Mouse (Mus musculus) layer of hippocampus, adult 2 months (tissue): Measurements from ENCODE around the gene Wdr90. TPM values are rescaled to one million over a fixed set of nuclear protein-coding genes. Genes with fewer than 3 reads are reported as not detected.

Experiments
- DNase-seq, 2 experiments: peaks; one replicate each; pipeline ENCODE4 v3.0.0; 2022; ENCODE audit warnings: low spot score in 2 of 2
- H3K27ac ChIP-seq: fragments of 200-600 bp; 2 replicates; pipeline ENCODE4 v1.8.1; 2022
- H3K4me3 ChIP-seq: fragments of 200-600 bp; 2 replicates; pipeline ENCODE4 v1.8.1; 2022; ENCODE audit warnings: mild to moderate bottlenecking
- CTCF ChIP-seq: fragments of 200-600 bp; conservative IDR thresholded peaks from 2 replicates; pipeline ENCODE4 v1.8.1; 2022; ENCODE audit warnings: antibody characterized with exemption, mild to moderate bottlenecking, moderate library complexity
- total RNA-seq, 2 experiments: library from RNA; stranded (reverse); gene quantifications; 2 replicates each; pipeline ENCODE4 v1.2.3; 2021

Wdr90 gene
- total RNA-seq, 2 experiments from 2014 or later, result 21.7 to 24.6 TPM

- no peak for TF ChIP-seq CTCF
- DNase-seq, result peak; percentile 87 to 88
- Histone ChIP-seq H3K4me3 (peak within 1 kb of the TSS; percentile 72), H3K27ac (peak within 1 kb of the TSS; percentile 99)
These were observed 24.3 kb downstream of the Wdr90 start, which contains the start of gene Rhbdl1 for GRCm38 (mm10) chr17:25837076-25837410. TSS of gene Rhbdl1 (minus strand) at chr17:25837295.

GRCm38 (mm10) chr17:25836397-25837075 is 24.8 kb downstream of the Wdr90 start:
- TF ChIP-seq CTCF, result no peak
- no peak for DNase-seq
- Histone ChIP-seq H3K4me3 (peak overlapping the region; percentile 72), H3K27ac (peak overlapping the region; percentile 99)

- Histone ChIP-seq H3K4me3 (peak overlapping the region; percentile 72), H3K27ac (peak overlapping the region; percentile 99)
- no peak for DNase-seq
- TF ChIP-seq CTCF, result no peak
These were observed 25.5 kb downstream of the Wdr90 start for GRCm38 (mm10) chr17:25835816-25836215.

GRCm38 (mm10) chr17:25835301-25835700 is 26.0 kb downstream of the Wdr90 start:
- Histone ChIP-seq H3K27ac (peak overlapping the region; percentile 99), H3K4me3 (no peak overlapping the region; the same call in 1 of the 2 replicates)
- DNase-seq, result no peak
- no peak for TF ChIP-seq CTCF

GRCm38 (mm10) chr17:25834595-25835222 is 26.6 kb downstream of the Wdr90 start:
- Histone ChIP-seq H3K4me3 (peak overlapping the region; percentile 87), H3K27ac (peak overlapping the region; percentile 99)
- DNase-seq, result no peak
- TF ChIP-seq CTCF, result no peak

- TF ChIP-seq CTCF, result no peak
- no peak for DNase-seq
- H3K27ac ChIP-seq, result peak overlapping the region; percentile 99
- H3K4me3 ChIP-seq, result peak overlapping the region; percentile 87
These were observed 27.2 kb downstream of the Wdr90 start for GRCm38 (mm10) chr17:25833961-25834594.

- DNase-seq, result peak; percentile 80 to 84
- TF ChIP-seq CTCF, result no peak
- H3K27ac ChIP-seq, result peak within 1 kb of the TSS; percentile 99
- peak within 1 kb of the TSS; percentile 87 for H3K4me3 ChIP-seq
These were observed 28.0 kb downstream of the Wdr90 start, which contains the start of gene Stub1 for GRCm38 (mm10) chr17:25833291-25833663. TSS of gene Stub1 (minus strand) at chr17:25833404.

- peak overlapping the region; percentile 99 for H3K27ac ChIP-seq
- H3K4me3 ChIP-seq, result peak overlapping the region; percentile 87
- no peak for TF ChIP-seq CTCF
- peak; percentile 97 to 98 for DNase-seq
These were observed 28.6 kb downstream of the Wdr90 start for GRCm38 (mm10) chr17:25832436-25833290.

GRCm38 (mm10) chr17:25831451-25832281 is 29.6 kb downstream of the Wdr90 start:
- TF ChIP-seq CTCF, result no peak
- Histone ChIP-seq H3K27ac (peak overlapping the region; percentile 99), H3K4me3 (peak overlapping the region; percentile 87)
- DNase-seq, result no peak

- Histone ChIP-seq H3K4me3 (peak overlapping the region; percentile 87), H3K27ac (0 out of 2 replicates have a peak overlapping the region, but pooled peaks have one; percentile 99)
- no peak for TF ChIP-seq CTCF
- DNase-seq, result no peak
These were observed 30.4 kb downstream of the Wdr90 start for GRCm38 (mm10) chr17:25830806-25831431.

GRCm38 (mm10) chr17:25830200-25830753 is 31.0 kb downstream of the Wdr90 start:
- peak overlapping the region; percentile 82 for H3K4me3 ChIP-seq
- TF ChIP-seq CTCF, result no peak
- DNase-seq, result no peak
- no peak overlapping the region for H3K27ac ChIP-seq
